Mouse (Mus musculus) cortical plate, adult 2 months (tissue): Measurements from ENCODE around the gene Ttll6.

Experiments
- CTCF ChIP-seq: fragments of 200-500 bp; IDR thresholded peaks from 2 replicates; pipeline ENCODE4 v1.5.1; 2011; ENCODE audit warnings: mild to moderate bottlenecking, control low read depth, low read length; ENCODE audit not compliant: insufficient read depth; ENCODE audit errors: extremely low read depth
- POLR2A ChIP-seq: fragments of 200-500 bp; IDR thresholded peaks from 2 replicates; pipeline ENCODE4 v1.6.1; 2011; ENCODE audit warnings: mild to moderate bottlenecking, low read length, control low read depth; ENCODE audit not compliant: insufficient read depth; ENCODE audit errors: extremely low read depth

- TF ChIP-seq POLR2A: no peak
- TF ChIP-seq CTCF: no peak
Observed at GRCm38 (mm10) chr11:96135847-96136246, 2.3 kb downstream of the Ttll6 start.
